Mouse (Mus musculus) midbrain, embryonic 11.5 days (tissue): ENCODE measurements around the gene Ppp6r3. TPM values are rescaled to one million over a fixed set of nuclear protein-coding genes. Genes with fewer than 3 reads are reported as not detected.
"Not testable (repeated sequence)": the region's sequence is repeated elsewhere in the genome, so short reads cannot be mapped to it uniquely, and the experiment has no call there.

Experiments used
- ATAC-seq: fragments of 200-750 bp; cut with Nextera tagmentation; 2 replicates; pipeline ENCODE4 v1.8.0; 2017; ENCODE audit warnings: moderate TSS enrichment, moderate library complexity; ENCODE audit not compliant: low FRiP score
- DNase-seq: peaks from one replicate; pipeline ENCODE4 v3.0.0; 2015; ENCODE audit warnings: low spot score; ENCODE audit errors: missing footprints
- H3K27ac ChIP-seq: fragments of 300-500 bp; sonication (generic); 2 replicates; pipeline ENCODE4 v1.5.1; 2014; ENCODE audit warnings: low read depth, low read length
- H3K27me3 ChIP-seq: fragments of 300-500 bp; sonication (generic); 2 replicates; pipeline ENCODE4 v1.6.1; 2014; ENCODE audit warnings: mild to moderate bottlenecking, low read length, moderate library complexity, mixed read lengths; ENCODE audit not compliant: control insufficient read depth, insufficient read depth
- H3K36me3 ChIP-seq: fragments of 300-500 bp; sonication (generic); 2 replicates; pipeline ENCODE4 v1.6.1; 2014; ENCODE audit warnings: mild to moderate bottlenecking, low read length, moderate library complexity, mixed read lengths; ENCODE audit not compliant: control insufficient read depth, insufficient read depth
- H3K4me1 ChIP-seq: fragments of 300-500 bp; sonication (generic); 2 replicates; pipeline ENCODE4 v1.6.1; 2014; ENCODE audit warnings: low read length; ENCODE audit not compliant: control insufficient read depth, insufficient read depth
- H3K4me2 ChIP-seq: fragments of 300-500 bp; sonication (generic); 2 replicates; pipeline ENCODE4 v1.6.1; 2014; ENCODE audit warnings: mild to moderate bottlenecking, moderate library complexity
- H3K4me3 ChIP-seq: fragments of 300-500 bp; sonication (generic); 2 replicates; pipeline ENCODE4 v1.5.1; 2014; ENCODE audit warnings: low read depth, low read length
- H3K9ac ChIP-seq: fragments of 300-500 bp; sonication (generic); 2 replicates; pipeline ENCODE4 v1.6.1; 2014; ENCODE audit warnings: low read length
- H3K9me3 ChIP-seq: fragments of 300-500 bp; sonication (generic); 2 replicates; pipeline ENCODE4 v1.6.1; 2016; ENCODE audit warnings: low read length; ENCODE audit not compliant: control insufficient read depth
- WGBS: fragments of 180-500 bp; shearing (Covaris S2); extraction: QIAGEN DNeasy Blood & Tissue Kit; methylation state at CpG from one replicate; pipeline ENCODE4 v1.1.7; 2014; 5-methylcytosine and 5-hydroxymethylcytosine counted together
- polyA plus RNA-seq: library from polyadenylated mRNA; unstranded; fragments of >200 nt; fragmentation: Nextera tagmentation; extraction: Ambion mirVana; gene quantifications from 2 replicates; pipeline ENCODE4 v1.2.1, GENCODE M21; 2014

Gene Ppp6r3
- polyA plus RNA-seq, 1 experiment from 2014 or later = 81.8 TPM

DNA sequence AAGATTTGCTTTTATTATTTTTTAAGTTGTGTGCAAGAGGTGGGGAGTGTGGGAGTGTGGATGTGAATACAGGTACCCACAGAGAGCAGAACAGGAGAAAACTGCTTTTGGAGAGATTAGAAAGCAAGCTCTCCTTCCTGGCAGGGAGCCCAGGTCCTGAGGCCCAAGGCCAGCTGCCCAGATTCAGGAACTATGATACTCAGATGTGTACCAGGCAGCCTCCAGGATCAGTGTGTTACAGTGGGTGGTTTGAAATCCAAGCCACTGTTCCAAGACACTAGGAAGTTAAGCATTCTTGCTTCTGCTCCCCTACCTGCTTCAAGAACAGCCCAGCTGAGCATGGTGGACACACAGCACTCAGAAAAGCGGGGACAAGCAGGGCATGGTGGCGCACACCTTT, 35.3 kb upstream of the Ppp6r3 start:
- H3K4me2 ChIP-seq = no peak overlapping the region
- H3K27me3 ChIP-seq = no peaks in the 10 kb centered on the region
- WGBS = 92% methylated on average over 2 of the region's 2 CpGs
- no peaks in the 10 kb centered on the region for H3K4me1 ChIP-seq
- DNase-seq (peak; percentile 2), ATAC-seq (no peak)
- H3K4me3 ChIP-seq = no peak overlapping the region
- H3K9me3 ChIP-seq = no peaks in the 10 kb centered on the region
- H3K9ac ChIP-seq = no peak overlapping the region
- no peak overlapping the region for H3K27ac ChIP-seq
- H3K36me3 ChIP-seq = peaks cover 5% of the 10 kb centered on the region

GRCm38 (mm10) chr19:3609826-3610225, 34.3 kb upstream of the Ppp6r3 start:
- no peak overlapping the region for H3K4me2 ChIP-seq
- H3K4me3 ChIP-seq = no peak overlapping the region
- no peaks in the 10 kb centered on the region for H3K4me1 ChIP-seq
- H3K9me3 ChIP-seq = no peaks in the 10 kb centered on the region
- H3K27me3 ChIP-seq = no peaks in the 10 kb centered on the region
- peaks cover 6% of the 10 kb centered on the region for H3K36me3 ChIP-seq
- no peak for DNase-seq
- H3K9ac ChIP-seq = no peak overlapping the region
- H3K27ac ChIP-seq = no peak overlapping the region
- no peak for ATAC-seq
- 92% methylated on average over 10 of the region's 10 CpGs for WGBS

DNA sequence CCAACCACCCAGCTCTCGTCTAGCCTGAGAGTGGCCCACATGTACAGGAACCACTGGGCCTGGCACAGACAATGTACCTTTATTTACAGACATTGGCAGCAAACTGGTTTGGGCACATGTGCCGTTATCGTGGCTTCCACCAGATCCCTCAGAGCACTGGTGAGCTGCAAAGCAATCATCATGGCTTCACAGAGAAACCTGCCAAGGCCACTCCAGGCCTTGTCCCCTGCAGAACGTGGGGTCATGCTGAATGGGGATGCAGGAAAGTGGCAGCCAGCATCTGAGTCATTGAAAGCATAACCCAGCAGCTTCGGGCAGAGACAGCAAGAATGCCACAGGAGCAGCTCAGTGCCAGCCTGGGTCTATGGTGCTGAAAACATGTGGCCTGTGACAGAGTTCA, 18.8 kb upstream of the Ppp6r3 start:
- ATAC-seq (no peak), DNase-seq (no peak)
- Histone ChIP-seq H3K4me3 (no peak overlapping the region), H3K27me3 (no peaks in the 10 kb centered on the region), H3K9ac (no peak overlapping the region), H3K27ac (no peak overlapping the region), H3K36me3 (peaks cover 4% of the 10 kb centered on the region), H3K4me2 (no peak overlapping the region), H3K9me3 (no peaks in the 10 kb centered on the region), H3K4me1 (no peaks in the 10 kb centered on the region)
- WGBS = 97% methylated on average over 5 of the region's 5 CpGs

GRCm38 (mm10) chr19:3593379-3594055, 18.0 kb upstream of the Ppp6r3 start:
- DNase-seq = no peak
- Histone ChIP-seq H3K27me3 (no peaks in the 10 kb centered on the region), H3K4me3 (no peak overlapping the region), H3K4me2 (no peak overlapping the region), H3K4me1 (no peaks in the 10 kb centered on the region), H3K9me3 (no peaks in the 10 kb centered on the region), H3K27ac (no peak overlapping the region), H3K36me3 (peaks cover 4% of the 10 kb centered on the region), H3K9ac (no peak overlapping the region)
- whole genome bisulfite sequencing = 84% methylated on average over 7 of the region's 7 CpGs
- no peak for ATAC-seq

- DNase-seq (no peak), ATAC-seq (no peak)
- Histone ChIP-seq H3K4me2 (no peak overlapping the region), H3K4me3 (no peak overlapping the region), H3K27ac (no peak overlapping the region), H3K9me3 (no peaks in the 10 kb centered on the region), H3K36me3 (peaks cover 6% of the 10 kb centered on the region), H3K4me1 (no peaks in the 10 kb centered on the region), H3K9ac (no peak overlapping the region), H3K27me3 (no peaks in the 10 kb centered on the region)
- WGBS = 94% methylated on average over 4 of the region's 4 CpGs
These were observed 14.4 kb upstream of the Ppp6r3 start for GRCm38 (mm10) chr19:3589968-3590367.

DNA sequence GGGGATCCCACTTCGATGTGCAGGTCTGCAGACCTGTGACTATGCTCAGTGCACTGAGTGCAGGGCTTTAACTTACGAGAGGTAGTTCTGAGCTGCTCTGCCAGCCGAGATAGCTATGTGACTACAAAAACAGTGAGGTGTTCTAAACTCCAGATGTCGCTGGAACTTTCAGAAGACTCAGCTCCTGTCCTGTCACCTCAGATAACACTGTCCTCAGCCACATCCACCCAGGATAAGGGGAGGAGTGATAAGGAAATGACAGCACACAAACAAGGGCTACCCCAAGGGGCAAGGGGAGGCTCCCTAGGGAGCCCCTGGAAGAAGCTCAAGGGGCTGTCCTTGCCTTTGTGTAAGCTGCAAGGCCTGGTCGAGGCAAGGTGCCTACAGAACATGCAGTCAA, 14.0 kb upstream of the Ppp6r3 start:
- Histone ChIP-seq H3K4me3 (no peak overlapping the region), H3K9ac (no peak overlapping the region), H3K27me3 (no peaks in the 10 kb centered on the region), H3K27ac (no peak overlapping the region), H3K4me1 (no peaks in the 10 kb centered on the region), H3K9me3 (no peaks in the 10 kb centered on the region), H3K36me3 (peaks cover 6% of the 10 kb centered on the region), H3K4me2 (no peak overlapping the region)
- DNase-seq = no peak
- no peak for ATAC-seq
- 85% methylated on average over 5 of the region's 5 CpGs for whole genome bisulfite sequencing

DNA sequence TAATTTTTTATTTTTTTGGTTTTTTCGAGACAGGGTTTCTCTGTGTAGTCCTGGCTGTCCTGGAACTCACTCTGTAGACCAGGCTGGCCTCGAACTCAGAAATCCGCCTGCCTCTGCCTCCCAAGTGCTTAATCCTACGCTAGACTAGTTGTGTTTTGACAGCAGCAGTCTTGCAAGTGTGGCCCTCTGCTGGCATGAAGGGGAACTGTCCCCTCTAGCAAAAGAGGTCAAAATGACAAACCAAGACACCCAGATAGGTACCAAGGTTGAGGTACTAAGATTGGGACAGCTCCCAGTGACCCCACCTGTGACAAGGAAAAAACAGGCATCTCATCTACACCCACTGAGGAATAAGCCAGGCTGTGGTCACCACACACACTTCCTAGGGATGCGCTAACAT, 12.2 kb upstream of the Ppp6r3 start:
- 95% methylated on average over 5 of the region's 5 CpGs for WGBS
- not testable (repeated sequence) for H3K4me1 ChIP-seq, ATAC-seq, DNase-seq, H3K9me3 ChIP-seq, H3K36me3 ChIP-seq, H3K27ac ChIP-seq, H3K27me3 ChIP-seq, H3K9ac ChIP-seq, H3K4me3 ChIP-seq, H3K4me2 ChIP-seq

GRCm38 (mm10) chr19:3586540-3586939, 11.0 kb upstream of the Ppp6r3 start:
- Histone ChIP-seq H3K9ac (no peak overlapping the region), H3K4me2 (no peak overlapping the region), H3K9me3 (no peaks in the 10 kb centered on the region), H3K27me3 (no peaks in the 10 kb centered on the region), H3K27ac (no peak overlapping the region), H3K4me3 (no peak overlapping the region), H3K36me3 (peaks cover 6% of the 10 kb centered on the region), H3K4me1 (no peaks in the 10 kb centered on the region)
- 44% methylated on average over 1 of the region's 1 CpGs for WGBS
- DNase-seq = peak; percentile 91
- no peak for ATAC-seq

DNA sequence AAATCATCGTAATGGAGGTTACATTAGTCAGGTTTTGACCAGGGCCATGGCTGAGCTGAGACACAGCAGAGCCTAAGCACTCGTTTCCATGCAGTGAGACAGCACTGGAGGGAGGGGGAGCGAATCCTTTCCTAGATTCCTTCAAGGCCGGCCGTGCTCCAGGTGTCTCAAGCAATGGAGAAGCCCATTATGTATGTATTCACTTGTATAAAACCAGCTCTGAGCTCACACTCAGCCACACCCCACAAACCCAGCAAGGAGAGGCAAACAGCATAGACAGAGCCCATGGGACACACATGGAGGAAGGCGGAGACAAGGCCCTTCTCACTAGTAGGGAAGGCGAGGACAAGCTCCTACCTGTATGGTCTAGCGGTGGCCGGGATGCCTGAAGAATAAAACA, 10.5 kb upstream of the Ppp6r3 start:
- H3K27ac ChIP-seq = no peak overlapping the region
- no peak overlapping the region for H3K9ac ChIP-seq
- no peak for DNase-seq
- no peak overlapping the region for H3K4me2 ChIP-seq
- no peaks in the 10 kb centered on the region for H3K9me3 ChIP-seq
- ATAC-seq = no peak
- peaks cover 6% of the 10 kb centered on the region for H3K36me3 ChIP-seq
- no peaks in the 10 kb centered on the region for H3K4me1 ChIP-seq
- 93% methylated on average over 9 of the region's 9 CpGs for WGBS
- H3K4me3 ChIP-seq = no peak overlapping the region
- H3K27me3 ChIP-seq = no peaks in the 10 kb centered on the region
